Mouse (Mus musculus): Measurements from ENCODE around the gene Akr7a5.

GRCm38 (mm10) chr4:139302241-139302640, 8.3 kb upstream of the Akr7a5 start:
- TF ChIP-seq POLR2A (IDR thresholded peaks at IDR 0.05; ENCODE audit: low read depth, low read length) (no peak), CTCF (IDR thresholded peaks at IDR 0.05; ENCODE audit: extremely low read depth, insufficient read depth, insufficient read length, insufficient replicate concordance) (no peak)

All from spleen, adult 2 months (tissue).